Mouse (Mus musculus): ENCODE results near the gene Tfap2b. TPM values are rescaled to one million over a fixed set of nuclear protein-coding genes. Genes with fewer than 3 reads are reported as not detected.

The Tfap2b gene
- polyA plus RNA-seq (2014; fragmentation: Nextera tagmentation; extraction: Ambion mirVana), result not detected in 2 replicates

DNA sequence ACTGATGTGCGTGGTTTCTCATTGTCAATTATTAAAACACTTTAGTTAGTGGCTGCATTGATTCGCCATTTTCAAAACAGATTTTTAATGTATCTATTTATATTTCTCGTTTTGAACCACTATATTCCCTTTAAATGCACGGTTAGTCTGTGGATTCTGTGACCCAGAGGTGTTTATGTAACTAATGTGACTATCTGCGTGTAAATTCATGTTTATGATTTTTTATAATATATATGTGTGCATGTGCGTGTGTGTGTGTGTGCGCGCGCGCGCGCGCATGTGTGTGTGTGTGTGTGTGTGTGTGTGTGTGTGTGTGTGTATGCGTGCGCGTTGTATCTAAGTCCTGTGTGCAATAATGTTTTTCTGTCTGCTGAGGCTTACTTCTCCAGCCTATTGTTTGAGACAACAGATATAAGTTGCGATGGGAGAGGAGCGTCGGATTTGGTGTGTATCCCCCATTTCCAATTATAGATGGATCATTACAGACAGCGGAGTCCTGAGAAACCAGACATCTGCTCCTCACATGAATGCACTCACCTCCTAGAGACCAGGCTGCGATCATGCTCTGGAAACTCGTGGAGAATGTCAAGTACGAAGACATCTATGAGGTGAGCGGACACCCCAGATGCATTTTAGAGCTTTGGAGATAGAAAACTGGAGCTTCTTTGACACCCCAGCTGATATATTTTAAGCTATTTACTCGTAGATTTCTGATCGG, at the start of gene Tfap2b:
Gene Tfap2b (plus strand): TSS at position 274 of the 718 bp plus-strand sequence.
- H3K4me3 ChIP-seq (ENCODE audit: low read depth, low read length), result peak within 1 kb of the TSS; percentile 19; the same call in 1 of the 2 replicates
- 2% methylated on average over 26 of the region's 26 CpGs for WGBS
- peaks cover 76% of the 10 kb centered on the region for H3K27me3 ChIP-seq (replicated peaks; ENCODE audit: control insufficient read depth, insufficient read depth, low read length)
- peak within 1 kb of the TSS; percentile 39 for H3K4me2 ChIP-seq (ENCODE audit: low read length)
- H3K4me1 ChIP-seq (replicated peaks; ENCODE audit: control insufficient read depth, insufficient read depth, low read length), result no peaks in the 10 kb centered on the region
- no peak within 1 kb of the TSS for H3K9ac ChIP-seq (ENCODE audit: low read length)
- H3K36me3 ChIP-seq (ENCODE audit: control insufficient read depth, insufficient read depth, low read length), result no peaks in the 10 kb centered on the region
- peak; percentile 72 for DNase-seq (ENCODE audit: low spot score)
- no peak for ATAC-seq (replicated peaks; ENCODE audit: low FRiP score, low TSS enrichment, low read depth)
- H3K9me3 ChIP-seq (ENCODE audit: control insufficient read depth, low read length), result no peaks in the 10 kb centered on the region
- H3K27ac ChIP-seq (ENCODE audit: low read depth), result no peak within 1 kb of the TSS

DNA sequence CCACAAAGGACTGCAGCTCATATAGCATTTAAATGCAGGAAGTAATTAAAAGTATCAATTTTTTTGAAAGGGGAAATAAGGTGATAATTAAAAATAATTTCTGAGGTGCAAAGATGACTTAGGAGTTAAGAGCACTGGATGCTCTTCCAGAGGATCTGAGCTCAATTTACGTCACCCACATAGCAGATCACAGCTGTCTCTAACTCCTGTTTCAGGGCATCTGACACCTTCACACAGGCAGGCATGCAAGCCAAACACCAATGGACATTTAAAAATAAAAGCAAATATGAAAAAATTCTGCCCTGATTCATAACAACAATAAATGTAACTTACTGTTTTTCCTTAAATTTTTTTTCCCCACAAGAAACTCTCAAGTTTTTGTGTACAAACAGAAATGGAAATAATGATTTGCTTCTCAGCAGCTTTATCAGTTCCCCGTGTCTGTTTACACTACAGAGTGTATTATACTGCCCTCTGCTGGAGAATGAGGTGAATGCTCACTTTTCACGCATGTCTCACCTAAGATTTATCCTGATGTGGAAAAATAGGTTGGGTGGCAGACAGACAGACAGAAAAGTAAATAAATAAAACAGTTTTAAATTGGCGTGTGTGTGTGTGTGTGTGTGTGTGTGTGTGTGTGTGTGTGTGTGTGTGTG, 29.8 kb upstream of the Tfap2b start:
- H3K27me3 ChIP-seq (replicated peaks; ENCODE audit: control insufficient read depth, insufficient read depth, low read length), result no peaks in the 10 kb centered on the region
- H3K4me1 ChIP-seq (replicated peaks; ENCODE audit: control insufficient read depth, insufficient read depth, low read length), result no peaks in the 10 kb centered on the region
- WGBS, result 8% methylated on average over 4 of the region's 4 CpGs
- no peak overlapping the region for H3K27ac ChIP-seq (ENCODE audit: low read depth)
- no peak overlapping the region for H3K9ac ChIP-seq (ENCODE audit: low read length)
- H3K36me3 ChIP-seq (ENCODE audit: control insufficient read depth, insufficient read depth, low read length), result no peaks in the 10 kb centered on the region
- DNase-seq (ENCODE audit: low spot score), result no peak
- no peaks in the 10 kb centered on the region for H3K9me3 ChIP-seq (ENCODE audit: control insufficient read depth, low read length)
- ATAC-seq (replicated peaks; ENCODE audit: low FRiP score, low TSS enrichment, low read depth), result no peak
- H3K4me2 ChIP-seq (ENCODE audit: low read length), result no peak overlapping the region
- H3K4me3 ChIP-seq (ENCODE audit: low read depth, low read length), result no peak overlapping the region

DNA sequence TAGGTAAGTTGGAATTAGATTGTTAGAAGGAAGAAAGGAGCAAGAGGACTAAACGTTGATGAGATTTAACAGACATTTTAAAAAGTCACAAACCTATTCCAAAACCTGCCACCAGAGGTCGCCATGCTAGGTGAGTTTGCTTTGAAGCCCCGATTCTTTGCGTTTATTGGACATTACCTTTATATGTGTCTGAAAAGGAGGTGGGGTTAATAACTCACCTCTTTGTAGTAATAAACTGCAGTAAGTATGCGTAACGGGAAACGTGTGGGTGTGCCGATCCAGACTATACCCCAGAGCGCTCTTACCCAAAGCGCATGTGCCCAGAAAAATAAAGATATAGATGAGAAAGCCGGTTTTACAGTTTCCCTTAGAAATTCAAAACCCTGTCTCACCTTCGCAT, 3.1 kb upstream of the Tfap2b start:
- 6% methylated on average over 12 of the region's 12 CpGs for WGBS
- peak overlapping the region; percentile 24 for H3K4me3 ChIP-seq (ENCODE audit: low read depth, low read length)
- peak overlapping the region; percentile 49 for H3K4me2 ChIP-seq (ENCODE audit: low read length)
- H3K27me3 ChIP-seq (replicated peaks; ENCODE audit: control insufficient read depth, insufficient read depth, low read length), result peaks cover 50% of the 10 kb centered on the region
- no peak overlapping the region for H3K27ac ChIP-seq (ENCODE audit: low read depth)
- ATAC-seq (replicated peaks; ENCODE audit: low FRiP score, low TSS enrichment, low read depth) (0 out of 2 replicates have a peak, but pooled peaks have one; percentile 64), DNase-seq (ENCODE audit: low spot score) (peak; percentile 79)
- H3K36me3 ChIP-seq (ENCODE audit: control insufficient read depth, insufficient read depth, low read length), result no peaks in the 10 kb centered on the region
- H3K9me3 ChIP-seq (ENCODE audit: control insufficient read depth, low read length), result no peaks in the 10 kb centered on the region
- no peaks in the 10 kb centered on the region for H3K4me1 ChIP-seq (replicated peaks; ENCODE audit: control insufficient read depth, insufficient read depth, low read length)
- no peak overlapping the region for H3K9ac ChIP-seq (ENCODE audit: low read length)

DNA sequence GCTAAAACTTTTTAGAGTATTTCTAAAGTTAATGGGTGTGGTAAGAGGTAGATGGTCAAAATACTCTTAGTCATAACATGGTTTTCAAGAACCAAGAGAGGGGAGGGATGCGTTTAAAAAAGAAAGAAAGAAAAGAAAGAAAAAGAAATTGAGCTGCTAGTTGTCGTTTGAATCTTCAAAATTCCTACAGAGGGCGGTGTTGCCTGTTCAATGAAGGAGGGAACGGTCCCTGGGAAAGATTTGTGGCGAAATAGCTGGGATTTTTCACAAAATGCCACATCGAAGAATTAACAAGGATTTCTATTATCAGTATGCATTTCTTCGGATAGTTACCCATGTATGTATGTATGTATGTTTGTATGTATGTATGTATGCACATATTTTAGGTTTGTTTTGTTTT, 2.5 kb upstream of the Tfap2b start:
- Histone ChIP-seq H3K4me3 (ENCODE audit: low read depth, low read length) (peak overlapping the region; percentile 24; the same call in 1 of the 2 replicates), H3K27ac (ENCODE audit: low read depth) (no peak overlapping the region), H3K9me3 (ENCODE audit: control insufficient read depth, low read length) (no peaks in the 10 kb centered on the region), H3K4me2 (ENCODE audit: low read length) (peak overlapping the region; percentile 49), H3K9ac (ENCODE audit: low read length) (no peak overlapping the region), H3K4me1 (replicated peaks; ENCODE audit: control insufficient read depth, insufficient read depth, low read length) (no peaks in the 10 kb centered on the region), H3K36me3 (ENCODE audit: control insufficient read depth, insufficient read depth, low read length) (no peaks in the 10 kb centered on the region), H3K27me3 (replicated peaks; ENCODE audit: control insufficient read depth, insufficient read depth, low read length) (peaks cover 56% of the 10 kb centered on the region)
- ATAC-seq (replicated peaks; ENCODE audit: low FRiP score, low TSS enrichment, low read depth), result no peak
- WGBS, result 1% methylated on average over 7 of the region's 7 CpGs
- no peak for DNase-seq (ENCODE audit: low spot score)

DNA sequence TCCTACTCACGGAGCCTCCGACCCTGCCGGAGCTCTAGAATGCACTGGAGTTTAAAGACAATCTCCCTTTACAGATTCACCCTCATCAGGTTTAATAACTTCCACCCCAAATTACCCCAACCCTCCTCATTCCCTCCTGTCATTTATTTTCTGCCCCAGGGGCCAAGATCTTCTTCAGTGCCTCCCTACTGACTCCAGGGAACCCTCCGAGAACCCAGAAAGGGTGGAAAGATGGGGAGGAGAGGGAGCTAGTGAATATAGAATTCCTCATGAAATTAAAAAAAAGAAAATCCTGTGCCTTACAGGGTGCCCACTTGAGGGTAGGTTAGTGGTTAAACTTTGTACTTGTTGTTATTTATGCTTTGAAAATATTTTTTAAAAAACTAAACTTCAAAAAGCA, 1.1 kb upstream of the Tfap2b start:
- no peaks in the 10 kb centered on the region for H3K36me3 ChIP-seq (ENCODE audit: control insufficient read depth, insufficient read depth, low read length)
- H3K4me2 ChIP-seq (ENCODE audit: low read length), result no peak overlapping the region
- 4% methylated on average over 4 of the region's 4 CpGs for WGBS
- DNase-seq (ENCODE audit: low spot score) (no peak), ATAC-seq (replicated peaks; ENCODE audit: low FRiP score, low TSS enrichment, low read depth) (no peak)
- no peak overlapping the region for H3K9ac ChIP-seq (ENCODE audit: low read length)
- no peak overlapping the region for H3K27ac ChIP-seq (ENCODE audit: low read depth)
- peaks cover 70% of the 10 kb centered on the region for H3K27me3 ChIP-seq (replicated peaks; ENCODE audit: control insufficient read depth, insufficient read depth, low read length)
- H3K9me3 ChIP-seq (ENCODE audit: control insufficient read depth, low read length), result no peaks in the 10 kb centered on the region
- H3K4me3 ChIP-seq (ENCODE audit: low read depth, low read length), result no peak overlapping the region
- no peaks in the 10 kb centered on the region for H3K4me1 ChIP-seq (replicated peaks; ENCODE audit: control insufficient read depth, insufficient read depth, low read length)

DNA sequence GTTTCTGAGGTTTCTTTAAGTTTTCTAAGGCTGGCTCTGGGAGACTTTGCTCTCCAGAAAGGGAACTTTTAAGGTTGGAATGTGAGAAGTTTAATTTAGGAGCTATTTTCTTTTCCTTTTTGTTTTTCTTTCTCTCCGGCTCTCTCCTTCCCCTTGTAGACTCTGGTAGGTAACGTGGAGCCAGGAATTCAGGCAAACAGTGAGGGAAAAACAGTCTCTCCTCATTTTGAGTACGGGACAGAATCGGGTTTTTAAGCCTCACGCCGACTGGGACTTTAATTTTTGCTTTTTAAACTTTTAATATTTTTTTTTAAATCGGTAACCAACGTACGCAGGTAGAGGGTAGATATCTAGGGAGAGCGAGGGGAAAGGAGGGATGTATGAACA, 638 bp downstream of the Tfap2b start:
- ATAC-seq (replicated peaks; ENCODE audit: low FRiP score, low TSS enrichment, low read depth) (no peak), DNase-seq (ENCODE audit: low spot score) (no peak)
- H3K27me3 ChIP-seq (replicated peaks; ENCODE audit: control insufficient read depth, insufficient read depth, low read length), result peaks cover 81% of the 10 kb centered on the region
- under 1% methylated on average over 10 of the region's 10 CpGs for WGBS
- peak overlapping the region; percentile 39; the same call in 1 of the 2 replicates for H3K4me2 ChIP-seq (ENCODE audit: low read length)
- no peaks in the 10 kb centered on the region for H3K36me3 ChIP-seq (ENCODE audit: control insufficient read depth, insufficient read depth, low read length)
- H3K27ac ChIP-seq (ENCODE audit: low read depth), result no peak overlapping the region
- no peaks in the 10 kb centered on the region for H3K4me1 ChIP-seq (replicated peaks; ENCODE audit: control insufficient read depth, insufficient read depth, low read length)
- H3K4me3 ChIP-seq (ENCODE audit: low read depth, low read length), result no peak overlapping the region
- no peaks in the 10 kb centered on the region for H3K9me3 ChIP-seq (ENCODE audit: control insufficient read depth, low read length)
- no peak overlapping the region for H3K9ac ChIP-seq (ENCODE audit: low read length)

DNA sequence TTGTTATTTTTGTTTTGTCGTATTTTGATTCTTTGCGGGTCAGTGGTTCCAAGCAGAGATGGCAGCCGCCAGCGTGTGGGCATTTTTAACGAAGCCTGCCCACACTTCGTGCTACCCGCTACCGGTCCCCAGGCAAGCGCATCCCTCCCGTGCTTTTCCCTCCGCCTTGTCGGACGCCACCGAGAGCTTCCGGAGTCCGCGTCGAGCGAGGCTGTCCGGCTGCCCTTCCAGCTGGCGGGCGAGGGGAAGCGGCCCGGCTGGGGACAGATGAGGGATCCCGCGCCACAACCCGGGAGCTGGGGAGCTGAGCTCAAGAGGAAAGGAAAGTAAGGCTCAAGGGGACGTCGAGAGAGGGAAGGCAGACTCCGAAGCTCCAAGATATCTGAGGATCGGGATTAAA, 1.1 kb downstream of the Tfap2b start:
- DNase-seq (ENCODE audit: low spot score), result peak; percentile 81
- Histone ChIP-seq H3K4me3 (ENCODE audit: low read depth, low read length) (peak overlapping the region; percentile 19), H3K9me3 (ENCODE audit: control insufficient read depth, low read length) (no peaks in the 10 kb centered on the region), H3K27ac (ENCODE audit: low read depth) (no peak overlapping the region), H3K4me1 (replicated peaks; ENCODE audit: control insufficient read depth, insufficient read depth, low read length) (no peaks in the 10 kb centered on the region), H3K27me3 (replicated peaks; ENCODE audit: control insufficient read depth, insufficient read depth, low read length) (peaks cover 85% of the 10 kb centered on the region), H3K9ac (ENCODE audit: low read length) (no peak overlapping the region), H3K36me3 (ENCODE audit: control insufficient read depth, insufficient read depth, low read length) (no peaks in the 10 kb centered on the region), H3K4me2 (ENCODE audit: low read length) (peak overlapping the region; percentile 39)
- 0 out of 2 replicates have a peak, but pooled peaks have one; percentile 25 for ATAC-seq (replicated peaks; ENCODE audit: low FRiP score, low TSS enrichment, low read depth)
- 0% methylated on average over 31 of the region's 31 CpGs for WGBS

DNA sequence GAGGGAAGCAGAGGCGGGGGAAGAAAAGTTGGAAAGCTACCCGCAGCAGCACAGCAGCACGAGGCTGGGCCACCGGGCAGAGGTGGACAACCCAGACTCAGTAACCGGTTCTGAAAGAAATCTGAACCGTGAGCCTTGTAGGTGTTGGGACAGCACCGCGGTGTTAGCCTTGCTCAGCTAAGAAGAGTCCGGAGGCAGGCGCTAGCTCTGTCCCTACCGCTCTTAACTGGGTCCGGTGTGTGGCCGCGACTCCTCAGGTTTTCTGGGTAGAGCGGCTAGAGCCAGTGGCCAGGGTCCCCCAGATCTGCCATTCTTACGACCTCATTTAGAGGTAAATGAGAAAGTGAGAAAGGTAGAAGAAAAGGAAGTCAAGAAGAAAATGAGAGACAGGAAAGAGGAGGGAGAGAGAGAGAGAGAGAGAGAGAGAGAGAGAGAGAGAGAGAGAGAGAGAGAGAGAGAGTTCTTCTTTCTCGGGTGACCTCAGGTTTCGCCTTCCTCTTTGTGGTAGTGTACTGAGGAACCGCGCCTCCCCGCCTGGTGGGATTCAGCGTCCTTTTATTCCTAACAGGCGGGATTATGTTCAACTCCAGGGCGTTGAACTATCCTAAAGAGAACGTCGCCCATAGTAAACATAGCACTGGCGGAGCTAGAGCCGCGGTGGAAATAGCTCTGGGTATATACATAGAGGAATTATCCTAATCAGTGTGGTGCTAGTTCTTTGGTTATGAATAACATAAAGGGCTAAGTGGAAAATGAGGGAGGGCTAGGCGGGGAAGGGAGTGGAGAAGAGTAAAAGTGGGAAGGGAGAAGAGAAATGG, 1.7 kb downstream of the Tfap2b start:
- Histone ChIP-seq H3K36me3 (ENCODE audit: control insufficient read depth, insufficient read depth, low read length) (no peaks in the 10 kb centered on the region), H3K4me1 (replicated peaks; ENCODE audit: control insufficient read depth, insufficient read depth, low read length) (no peaks in the 10 kb centered on the region), H3K4me3 (ENCODE audit: low read depth, low read length) (peak overlapping the region; percentile 19), H3K9ac (ENCODE audit: low read length) (no peak overlapping the region), H3K27me3 (replicated peaks; ENCODE audit: control insufficient read depth, insufficient read depth, low read length) (peaks cover 92% of the 10 kb centered on the region), H3K9me3 (ENCODE audit: control insufficient read depth, low read length) (no peaks in the 10 kb centered on the region), H3K4me2 (ENCODE audit: low read length) (peak overlapping the region; percentile 39), H3K27ac (ENCODE audit: low read depth) (no peak overlapping the region)
- DNase-seq (ENCODE audit: low spot score), result peak; percentile 72
- 0 out of 2 replicates have a peak, but pooled peaks have one; percentile 45 for ATAC-seq (replicated peaks; ENCODE audit: low FRiP score, low TSS enrichment, low read depth)
- under 1% methylated on average over 30 of the region's 30 CpGs for WGBS
